Mouse (Mus musculus): ENCODE measurements around the gene Atp2c2.

- TF ChIP-seq CTCF (IDR thresholded peaks at IDR 0.05; ENCODE audit: insufficient read depth, low read depth, low read length): no peak
- TF ChIP-seq POLR2A (IDR thresholded peaks at IDR 0.05; ENCODE audit: insufficient read depth, low read depth, low read length): no peak
Observed at GRCm38 (mm10) chr8:119738129-119738907, 38.5 kb downstream of the Atp2c2 start.

Data from olfactory bulb, adult 2 months (tissue).